Mouse (Mus musculus) midbrain, embryonic 13.5 days (tissue): ENCODE measurements around the gene Zfp598. TPM values are rescaled to one million over a fixed set of nuclear protein-coding genes. Genes with fewer than 3 reads are reported as not detected.

Source experiments
- ATAC-seq: fragments of 200-750 bp; cut with Nextera tagmentation; 2 replicates; pipeline ENCODE4 v1.8.0; 2017; ENCODE audit warnings: mild to moderate bottlenecking, moderate TSS enrichment, moderate library complexity
- H3K27ac ChIP-seq: fragments of 300-500 bp; sonication (generic); 2 replicates; pipeline ENCODE4 v1.5.1; 2015; ENCODE audit warnings: inconsistent platforms, mild to moderate bottlenecking, moderate library complexity
- H3K27me3 ChIP-seq: fragments of 300-500 bp; sonication (generic); 2 replicates; pipeline ENCODE4 v1.6.1; 2015; ENCODE audit warnings: mild to moderate bottlenecking, inconsistent platforms
- H3K36me3 ChIP-seq: fragments of 300-500 bp; sonication (generic); 2 replicates; pipeline ENCODE4 v1.6.1; 2015; ENCODE audit warnings: mild to moderate bottlenecking, inconsistent platforms
- H3K4me1 ChIP-seq: fragments of 300-500 bp; sonication (generic); replicated peaks from 2 replicates; pipeline ENCODE4 v1.6.1; 2015; ENCODE audit warnings: inconsistent platforms
- H3K4me2 ChIP-seq: fragments of 300-500 bp; sonication (generic); replicated peaks from 2 replicates; pipeline ENCODE4 v1.6.1; 2015; ENCODE audit warnings: moderate library complexity, mild to moderate bottlenecking, inconsistent platforms
- H3K4me3 ChIP-seq: fragments of 300-500 bp; sonication (generic); replicated peaks from 2 replicates; pipeline ENCODE4 v1.5.1; 2015; ENCODE audit warnings: mild to moderate bottlenecking, inconsistent platforms
- H3K9ac ChIP-seq: fragments of 300-500 bp; sonication (generic); replicated peaks from 2 replicates; pipeline ENCODE4 v1.6.1; 2015; ENCODE audit warnings: mild to moderate bottlenecking, inconsistent platforms
- H3K9me3 ChIP-seq: fragments of 300-500 bp; sonication (generic); 2 replicates; pipeline ENCODE4 v1.6.1; 2016; ENCODE audit warnings: mild to moderate bottlenecking, inconsistent platforms
- WGBS: fragments of 180-500 bp; shearing (Covaris S2); methylation state at CpG from one replicate; pipeline ENCODE4 v1.1.7; 2015; 5-methylcytosine and 5-hydroxymethylcytosine counted together
- polyA plus RNA-seq: library from polyadenylated mRNA; unstranded; fragments of >200 nt; fragmentation: Nextera tagmentation; extraction: Ambion mirVana; gene quantifications from 2 replicates; pipeline ENCODE4 v1.2.1, GENCODE M21; 2015

Gene Zfp598
- polyA plus RNA-seq, 1 experiment from 2014 or later: 18.6 TPM

DNA sequence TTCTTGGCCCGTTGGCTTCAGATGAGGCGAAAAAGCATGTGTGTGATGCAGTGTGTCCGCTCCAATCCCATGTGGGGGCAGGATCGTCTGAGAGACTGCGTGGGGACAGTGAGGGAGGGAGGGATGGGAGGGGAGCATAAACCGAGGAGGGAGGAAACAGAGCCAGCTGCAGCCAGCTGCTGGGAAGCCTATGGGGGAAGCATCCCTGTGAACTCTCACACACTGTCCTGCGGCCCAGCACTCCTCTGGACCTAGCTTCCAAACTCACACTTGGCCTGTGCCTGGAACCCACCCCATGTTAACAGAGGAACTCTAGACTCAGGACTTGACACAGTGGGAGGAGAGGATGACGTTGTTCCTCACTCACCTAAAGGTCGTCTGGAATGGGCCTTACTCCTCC lies 30.6 kb upstream of the Zfp598 start:
- no peaks in the 10 kb centered on the region for H3K4me1 ChIP-seq
- no peaks in the 10 kb centered on the region for H3K27me3 ChIP-seq
- 0 out of 2 replicates have a peak, but pooled peaks cover 2% of the 10 kb centered on the region for H3K36me3 ChIP-seq
- H3K9ac ChIP-seq: no peak overlapping the region
- no peak overlapping the region for H3K4me3 ChIP-seq
- no peaks in the 10 kb centered on the region for H3K9me3 ChIP-seq
- no peak for ATAC-seq
- H3K27ac ChIP-seq: no peak overlapping the region
- H3K4me2 ChIP-seq: no peak overlapping the region
- WGBS: 83% methylated on average over 9 of the region's 9 CpGs

DNA sequence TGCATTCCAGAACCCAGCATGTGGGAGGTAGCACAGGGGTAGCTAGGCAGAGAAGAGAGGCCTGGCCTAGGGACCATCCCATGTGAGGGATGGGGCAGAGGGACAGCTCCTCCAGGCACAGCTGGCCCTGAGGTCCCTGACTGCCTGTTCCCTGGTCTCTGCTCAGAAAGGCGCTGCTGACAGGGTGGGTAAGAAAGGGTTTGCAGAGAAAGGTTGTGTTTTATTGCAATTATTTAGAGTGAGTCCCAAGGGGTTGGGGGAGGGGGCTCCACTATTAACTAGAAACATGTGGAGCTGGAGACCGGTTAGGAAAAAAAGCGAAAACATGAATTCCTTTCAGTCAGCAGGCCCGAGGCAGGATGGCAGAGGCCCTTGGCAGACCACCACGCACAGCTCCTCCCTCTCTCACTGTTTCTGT lies 29.9 kb upstream of the Zfp598 start:
- WGBS: 88% methylated on average over 5 of the region's 5 CpGs

DNA sequence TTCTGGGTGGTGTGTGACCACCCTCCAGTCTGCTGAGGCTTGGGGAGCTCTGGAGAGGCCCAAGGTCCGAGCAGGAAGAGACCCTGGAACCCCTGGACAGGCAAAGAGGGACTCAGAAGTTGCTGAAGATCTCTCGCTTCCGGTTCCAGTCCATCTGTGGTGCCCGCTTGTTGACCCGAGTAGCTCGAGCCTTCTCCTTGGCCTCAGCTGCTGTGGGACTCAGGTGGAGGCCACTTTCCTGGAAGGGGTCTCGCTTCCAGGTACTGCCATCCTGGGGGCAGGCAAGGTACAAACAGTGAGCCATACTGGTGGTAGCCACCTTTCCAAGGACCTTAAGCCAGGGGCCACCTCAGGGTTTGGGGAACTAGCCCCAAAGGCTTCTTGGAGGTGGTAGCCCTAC lies 29.4 kb upstream of the Zfp598 start:
- H3K4me2 ChIP-seq: no peak overlapping the region

More for the DNA sequence above, 29.9 kb upstream of the Zfp598 start:
- Histone ChIP-seq H3K36me3 (0 out of 2 replicates have a peak, but pooled peaks cover 2% of the 10 kb centered on the region), H3K27ac (no peak overlapping the region), H3K4me1 (no peaks in the 10 kb centered on the region), H3K9ac (no peak overlapping the region), H3K4me2 (no peak overlapping the region), H3K9me3 (no peaks in the 10 kb centered on the region), H3K27me3 (no peaks in the 10 kb centered on the region), H3K4me3 (no peak overlapping the region)
- ATAC-seq: no peak

DNA sequence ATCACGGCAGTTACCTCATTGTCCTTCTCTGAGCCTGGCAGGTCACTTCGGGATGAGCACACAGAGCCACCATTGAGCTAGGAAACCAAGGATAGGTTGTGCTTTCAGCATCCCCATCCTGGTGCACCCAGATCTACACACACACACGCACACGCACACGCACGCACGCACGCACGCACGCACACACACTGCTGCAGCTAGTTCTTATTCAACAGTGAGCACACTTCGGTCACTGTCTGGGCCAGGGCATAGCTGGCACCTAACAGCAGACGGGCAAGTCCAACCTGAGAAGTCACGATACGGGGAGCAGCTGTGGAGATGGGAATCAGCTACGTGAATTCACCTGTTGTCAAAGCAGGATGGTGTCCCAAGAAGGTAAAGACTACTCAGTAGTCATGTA lies 28.9 kb upstream of the Zfp598 start:
- Histone ChIP-seq H3K4me2 (no peak overlapping the region), H3K9ac (no peak overlapping the region), H3K27me3 (no peaks in the 10 kb centered on the region), H3K4me3 (no peak overlapping the region), H3K27ac (no peak overlapping the region), H3K36me3 (0 out of 2 replicates have a peak, but pooled peaks cover 2% of the 10 kb centered on the region), H3K4me1 (no peaks in the 10 kb centered on the region), H3K9me3 (no peaks in the 10 kb centered on the region)
- 96% methylated on average over 15 of the region's 15 CpGs for WGBS
- ATAC-seq: no peak

More for the DNA sequence above, 29.4 kb upstream of the Zfp598 start:
- H3K36me3 ChIP-seq: 0 out of 2 replicates have a peak, but pooled peaks cover 2% of the 10 kb centered on the region
- H3K27me3 ChIP-seq: no peaks in the 10 kb centered on the region
- no peaks in the 10 kb centered on the region for H3K4me1 ChIP-seq
- no peak overlapping the region for H3K27ac ChIP-seq
- H3K9me3 ChIP-seq: no peaks in the 10 kb centered on the region
- no peak overlapping the region for H3K4me3 ChIP-seq
- WGBS: 89% methylated on average over 7 of the region's 7 CpGs
- ATAC-seq: no peak
- no peak overlapping the region for H3K9ac ChIP-seq

DNA sequence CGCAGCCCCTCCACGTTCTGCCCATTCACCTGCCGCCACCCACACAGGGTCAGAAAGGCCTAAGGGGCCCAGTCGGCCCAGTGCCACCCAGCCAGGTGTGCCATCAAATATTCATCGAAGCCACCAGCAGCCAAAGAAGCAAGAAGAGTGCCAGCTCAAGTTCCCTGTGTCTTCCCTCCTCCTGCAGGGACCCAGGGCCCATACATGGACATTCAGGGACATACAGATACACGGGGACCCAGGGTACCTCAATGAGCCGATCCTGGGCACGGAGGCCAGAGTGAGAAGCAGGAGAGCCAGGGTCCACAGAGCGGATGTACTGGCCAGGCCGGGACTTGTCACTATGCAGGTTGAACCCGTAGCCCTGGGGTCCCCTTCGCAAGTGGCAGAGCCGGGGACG lies 27.5 kb upstream of the Zfp598 start:
- 94% methylated on average over 14 of the region's 14 CpGs for WGBS
- Histone ChIP-seq H3K4me3 (no peak overlapping the region), H3K9me3 (no peaks in the 10 kb centered on the region), H3K9ac (no peak overlapping the region), H3K27ac (no peak overlapping the region), H3K36me3 (0 out of 2 replicates have a peak, but pooled peaks cover 2% of the 10 kb centered on the region), H3K4me1 (no peaks in the 10 kb centered on the region), H3K27me3 (no peaks in the 10 kb centered on the region), H3K4me2 (no peak overlapping the region)
- no peak for ATAC-seq

DNA sequence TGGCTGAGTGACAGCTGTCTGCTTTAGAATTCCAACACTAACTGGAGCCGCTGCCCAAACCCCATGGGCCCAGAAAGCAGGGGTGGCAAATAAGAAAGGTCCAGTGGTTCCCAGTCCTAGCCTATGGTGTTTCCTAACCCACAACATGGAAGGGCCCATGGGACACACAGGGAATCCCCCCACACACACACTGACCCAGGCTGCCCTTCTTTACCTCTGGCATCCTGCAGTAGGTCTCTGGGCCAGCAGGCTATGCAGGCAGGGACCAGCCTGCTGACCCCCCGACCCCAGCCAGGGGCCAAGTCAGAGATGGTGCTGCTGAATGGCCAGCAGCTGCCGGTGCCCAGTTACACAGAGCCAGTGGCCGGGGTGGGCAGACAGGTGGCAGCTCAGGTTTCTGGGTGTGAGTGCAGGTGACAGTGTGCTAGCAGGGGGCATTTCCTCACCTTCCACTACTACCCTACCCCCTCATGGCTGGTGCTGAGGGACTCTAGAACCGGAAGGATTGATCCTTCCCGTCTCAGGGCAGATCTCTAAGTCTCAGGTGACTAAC lies 26.6 kb upstream of the Zfp598 start:
- WGBS: 77% methylated on average over 6 of the region's 6 CpGs
- Histone ChIP-seq H3K4me3 (no peak overlapping the region), H3K36me3 (0 out of 2 replicates have a peak, but pooled peaks cover 2% of the 10 kb centered on the region), H3K9me3 (no peaks in the 10 kb centered on the region), H3K9ac (no peak overlapping the region), H3K4me2 (no peak overlapping the region), H3K27me3 (no peaks in the 10 kb centered on the region), H3K4me1 (no peaks in the 10 kb centered on the region), H3K27ac (no peak overlapping the region)
- no peak for ATAC-seq

DNA sequence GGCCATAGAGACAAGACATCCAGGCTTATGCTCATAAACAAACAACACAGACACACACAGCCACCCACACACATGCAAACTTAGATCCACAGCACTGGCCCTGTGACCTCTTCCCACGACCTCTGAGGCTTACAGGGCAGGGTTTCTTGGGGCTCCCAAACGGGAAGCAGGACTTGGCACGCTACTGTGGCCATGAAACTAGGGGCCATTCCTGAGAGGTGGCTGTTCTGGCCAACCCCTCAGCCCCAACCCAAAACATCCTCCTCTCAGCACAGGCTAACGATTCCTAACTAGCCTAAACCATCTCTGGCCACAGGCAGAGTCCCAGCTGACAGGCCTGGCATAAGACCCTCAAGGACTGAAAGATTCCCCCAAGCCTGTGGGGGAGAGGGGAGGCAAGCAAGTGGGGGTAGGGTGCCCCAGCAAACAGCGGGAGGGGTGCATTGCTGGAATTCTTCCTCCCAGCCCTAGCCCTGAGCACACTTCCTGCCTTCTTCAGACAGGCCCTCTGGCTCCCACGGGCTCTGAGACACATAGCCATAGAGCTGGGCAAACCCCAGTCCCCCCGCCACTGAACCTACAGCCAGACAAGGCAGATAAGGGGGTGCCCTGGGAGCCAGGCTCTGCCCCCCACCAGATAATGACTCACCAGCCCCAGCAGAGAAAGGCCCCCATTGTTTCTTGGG lies 25.3 kb upstream of the Zfp598 start:
- ATAC-seq: no peak
- no peak overlapping the region for H3K4me2 ChIP-seq
- H3K9ac ChIP-seq: no peak overlapping the region; the same call in 1 of the 2 replicates
- H3K9me3 ChIP-seq: no peaks in the 10 kb centered on the region
- no peak overlapping the region for H3K27ac ChIP-seq
- 59% methylated on average over 7 of the region's 7 CpGs for whole genome bisulfite sequencing
- H3K4me3 ChIP-seq: no peak overlapping the region
- H3K4me1 ChIP-seq: no peaks in the 10 kb centered on the region
- H3K36me3 ChIP-seq: 0 out of 2 replicates have a peak, but pooled peaks cover 2% of the 10 kb centered on the region
- H3K27me3 ChIP-seq: peaks cover 11% of the 10 kb centered on the region

DNA sequence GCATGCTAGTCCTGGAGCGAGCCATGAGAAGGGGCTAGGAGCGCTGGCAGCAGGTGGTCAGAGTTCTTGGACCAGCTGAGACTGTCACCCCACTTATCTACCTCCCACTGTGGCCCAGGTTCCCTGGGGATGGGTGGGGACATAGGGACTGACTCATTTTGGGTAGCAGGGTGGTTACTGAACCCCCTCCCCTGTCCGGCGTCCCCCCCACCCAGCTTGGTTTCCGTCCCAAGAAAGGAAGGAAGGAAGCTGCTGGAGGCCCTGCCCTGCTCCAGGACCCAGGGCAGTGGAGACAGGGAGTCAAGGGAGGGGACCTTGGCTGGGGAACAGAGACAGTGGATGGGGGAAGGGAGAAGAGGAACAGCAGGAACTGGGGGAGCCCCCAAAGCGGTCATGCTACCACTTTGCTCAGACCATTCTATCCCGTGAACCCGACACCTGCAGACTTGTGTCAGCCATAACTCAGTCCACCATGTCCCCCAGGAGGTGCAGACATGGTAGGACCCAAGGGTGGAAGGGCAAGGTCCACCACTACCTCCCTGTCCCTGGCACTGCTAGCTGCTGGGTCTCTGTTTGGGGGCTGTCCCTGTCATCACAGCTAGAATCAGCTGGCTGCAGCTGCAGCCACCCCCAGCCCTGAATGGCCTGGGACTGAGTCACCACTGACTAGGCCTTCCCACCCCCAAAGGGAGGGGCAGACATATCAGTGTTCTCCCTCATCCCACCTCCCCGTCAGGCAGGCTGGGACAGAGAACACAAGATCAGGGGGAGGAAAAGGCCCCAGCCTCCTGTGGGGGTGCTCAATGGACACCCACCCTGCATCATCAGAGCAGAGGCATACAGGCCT lies 24.4 kb upstream of the Zfp598 start:
- H3K36me3 ChIP-seq: 0 out of 2 replicates have a peak, but pooled peaks cover 2% of the 10 kb centered on the region
- H3K4me2 ChIP-seq: no peak overlapping the region
- no peak overlapping the region; the same call in 1 of the 2 replicates for H3K9ac ChIP-seq
- H3K4me3 ChIP-seq: no peak overlapping the region
- no peak for ATAC-seq
- WGBS: 87% methylated on average over 9 of the region's 9 CpGs
- peaks cover 9% of the 10 kb centered on the region for H3K4me1 ChIP-seq
- H3K27me3 ChIP-seq: peaks cover 19% of the 10 kb centered on the region
- no peak overlapping the region for H3K27ac ChIP-seq
- H3K9me3 ChIP-seq: no peaks in the 10 kb centered on the region

DNA sequence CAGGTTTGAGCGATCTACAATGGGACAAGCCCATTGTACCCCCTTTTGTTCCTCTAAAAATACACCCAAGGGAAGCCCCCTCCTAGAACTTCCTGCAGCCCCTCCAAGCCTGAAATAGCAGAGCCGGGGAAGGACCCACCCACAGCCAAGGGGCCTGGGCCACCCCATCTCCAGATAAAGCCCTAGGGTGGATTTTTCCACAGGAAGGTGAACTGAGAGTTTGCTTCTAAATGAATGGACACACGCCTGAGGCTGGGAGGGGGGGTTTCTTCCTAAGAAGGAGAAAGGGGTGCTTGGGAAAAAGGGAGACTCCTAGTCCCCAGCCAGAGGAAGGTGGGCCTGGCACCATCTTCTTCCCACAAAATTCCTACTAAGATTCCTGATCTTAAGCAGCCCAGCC lies 23.6 kb upstream of the Zfp598 start:
- no peak for ATAC-seq
- Histone ChIP-seq H3K4me3 (no peak overlapping the region), H3K9ac (no peak overlapping the region), H3K27ac (no peak overlapping the region), H3K4me1 (peaks cover 13% of the 10 kb centered on the region), H3K4me2 (no peak overlapping the region), H3K27me3 (peaks cover 27% of the 10 kb centered on the region), H3K36me3 (no peaks in the 10 kb centered on the region), H3K9me3 (no peaks in the 10 kb centered on the region)
- WGBS: 87% methylated on average over 3 of the region's 3 CpGs

DNA sequence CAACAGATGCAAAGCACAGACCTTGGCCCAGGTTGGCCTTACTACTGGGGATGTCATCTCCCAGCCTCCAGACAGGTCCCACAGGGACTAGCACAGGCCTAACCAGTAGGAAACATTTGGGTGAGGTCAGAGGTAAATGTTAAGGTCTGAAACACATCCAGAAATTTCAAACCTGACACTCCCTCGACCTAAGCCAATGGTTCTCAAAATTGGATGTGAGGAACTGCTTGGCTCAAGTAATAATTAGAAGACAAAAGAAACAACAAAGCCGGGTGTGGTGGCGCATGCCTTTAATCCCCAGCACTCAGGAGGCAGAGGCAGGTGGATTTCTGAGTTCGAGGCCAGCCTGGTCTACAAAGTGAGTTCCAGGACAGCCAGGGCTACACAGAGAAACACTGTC lies 23.1 kb upstream of the Zfp598 start:
- WGBS: 91% methylated on average over 4 of the region's 4 CpGs
- no peak for ATAC-seq
- no peak overlapping the region for H3K4me3 ChIP-seq
- no peaks in the 10 kb centered on the region for H3K9me3 ChIP-seq
- H3K27ac ChIP-seq: no peak overlapping the region
- H3K9ac ChIP-seq: no peak overlapping the region
- no peak overlapping the region for H3K4me2 ChIP-seq
- H3K4me1 ChIP-seq: peaks cover 13% of the 10 kb centered on the region
- peaks cover 32% of the 10 kb centered on the region for H3K27me3 ChIP-seq
- H3K36me3 ChIP-seq: no peaks in the 10 kb centered on the region

DNA sequence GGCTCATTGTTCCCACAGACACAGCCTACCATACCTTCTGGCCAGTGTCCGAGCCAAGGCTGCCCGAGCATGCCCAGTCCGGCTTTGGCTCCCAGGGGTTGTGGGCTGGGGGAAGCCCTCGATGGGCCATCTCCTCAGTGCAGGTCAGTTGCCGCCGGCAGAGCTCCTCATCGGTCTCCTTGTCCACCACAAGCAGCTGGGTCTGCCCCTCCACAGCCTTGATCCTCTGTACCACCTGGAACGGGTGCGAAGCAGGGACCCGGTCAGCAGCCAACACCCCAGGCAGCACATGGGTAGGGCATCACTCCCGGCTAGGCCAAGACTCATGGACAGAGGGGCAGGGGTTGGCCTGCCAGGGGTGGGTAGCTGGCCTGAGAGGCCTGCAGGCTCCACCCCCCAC lies 22.0 kb upstream of the Zfp598 start:
- 76% methylated on average over 11 of the region's 11 CpGs for WGBS
- no peak overlapping the region; the same call in 1 of the 2 replicates for H3K9ac ChIP-seq
- no peak overlapping the region for H3K4me3 ChIP-seq
- ATAC-seq: no peak
- peaks cover 34% of the 10 kb centered on the region for H3K27me3 ChIP-seq
- peaks cover 13% of the 10 kb centered on the region for H3K4me1 ChIP-seq
- no peaks in the 10 kb centered on the region for H3K36me3 ChIP-seq
- no peak overlapping the region for H3K4me2 ChIP-seq
- H3K9me3 ChIP-seq: no peaks in the 10 kb centered on the region
- no peak overlapping the region for H3K27ac ChIP-seq
